ENCODE assay signal across 12 mouse cellular contexts in genomic region chr7:4122783-4123182, GRCm38 (mm10). TPM values are rescaled to one million over a fixed set of nuclear protein-coding genes. Genes with fewer than 3 reads are reported as not detected.
A peak's percentile ranks its signal among the peaks of the same experiment; 100 is the strongest.
DNase-seq lines count a peak whose midpoint lies in the region; ATAC-seq and TF ChIP-seq lines count a peak whose summit lies in the region.
"Had no signal": no experiment of that assay in that cellular context is flagged by ENCODE, and none has a peak within 500 bp of the region (broad histone marks: within the 10 kb centered on the region; RNA-seq: fewer than 3 reads in every experiment).

No protein-coding gene starts in this region.

- TF ChIP-seq CTCF in E14TG2a.4 (conservative IDR thresholded peaks at IDR 0.05; ENCODE audit: low read length), result no peak
- TF ChIP-seq CTCF in forebrain, postnatal 0 days (IDR thresholded peaks at IDR 0.05; ENCODE audit: low read depth), result no peak

- H3K4me2 ChIP-seq in forebrain, postnatal 0 days (ENCODE audit: low read depth), result peak overlapping the region; percentile 58
- H3K4me2 ChIP-seq in midbrain, embryonic 13.5 days (replicated peaks), result peak overlapping the region; percentile 80
- H3K4me2 ChIP-seq: heart, embryonic 12.5 days; limb, embryonic 15.5 days; lung, embryonic 15.5 days had no signal

- DNase-seq in ES-E14 (ENCODE audit: low read depth, low spot score), result no peak
- no peak for DNase-seq in forebrain, postnatal 0 days
- no peak for DNase-seq in thymus, adult 18-20 months
- no peak for DNase-seq in adrenal gland, postnatal 10 days
- DNase-seq: cerebellum, postnatal 36 days; kidney, postnatal 25 days had no signal

- 0 out of 2 replicates have a peak overlapping the region, but pooled peaks have one; percentile 85 for H3K27ac ChIP-seq in ES-E14 (ENCODE audit: insufficient read depth, low read depth, low read length, poor library complexity, severe bottlenecking)
- peak overlapping the region; percentile 86 for H3K27ac ChIP-seq in forebrain, postnatal 0 days (ENCODE audit: low read depth, low read length)
- H3K27ac ChIP-seq in midbrain, embryonic 13.5 days, result peak overlapping the region; percentile 94
- H3K27ac ChIP-seq: limb, embryonic 15.5 days; lung, embryonic 15.5 days had no signal

- in situ Hi-C loops in ES-E14 (cut with MboI; ENCODE audit: low sequenced_read_pairs in 2 of 2, unreplicated experiment in 2 of 2), result no loop called here

- H3K9me3 ChIP-seq in E14TG2a.4 (ENCODE audit: low read length) (no peaks in the 10 kb centered on the region), ES-E14 (ENCODE audit: control insufficient read depth, insufficient read depth, low read depth, low read length) (no peaks in the 10 kb centered on the region)
- no peaks in the 10 kb centered on the region for H3K9me3 ChIP-seq in forebrain, postnatal 0 days (ENCODE audit: low read length)
- H3K9me3 ChIP-seq in midbrain, embryonic 13.5 days, result no peaks in the 10 kb centered on the region
- H3K9me3 ChIP-seq: heart, embryonic 12.5 days; limb, embryonic 15.5 days; lung, embryonic 15.5 days had no signal

- ATAC-seq in forebrain, postnatal 0 days, result no peak
- no peak for ATAC-seq in midbrain, embryonic 13.5 days
- no peak for ATAC-seq in monocyte, adult 5-6 weeks (replicated peaks; ENCODE audit: insufficient number of reproducible peaks, low FRiP score, low TSS enrichment, poor library complexity, severe bottlenecking)

- H3K9ac ChIP-seq in ES-E14 (ENCODE audit: insufficient read depth, low read depth, low read length, poor library complexity, severe bottlenecking), result peak overlapping the region; percentile 63; the same call in 1 of the 2 replicates
- peak overlapping the region; percentile 22; the same call in 1 of the 2 replicates for H3K9ac ChIP-seq in forebrain, postnatal 0 days
- 0 out of 2 replicates have a peak overlapping the region, but pooled peaks have one; percentile 92 for H3K9ac ChIP-seq in midbrain, embryonic 13.5 days (replicated peaks)
- H3K9ac ChIP-seq: heart, embryonic 12.5 days; limb, embryonic 15.5 days; lung, embryonic 15.5 days had no signal

- H3K4me1 ChIP-seq in E14TG2a.4 (replicated peaks; ENCODE audit: low read depth, low read length) (peaks cover 87% of the 10 kb centered on the region), ES-E14 (ENCODE audit: control insufficient read depth in 2 of 2, insufficient read depth in 2 of 2, low read length in 2 of 2, poor library complexity in 1 of 2) (peaks cover 7 to 44% of the 10 kb centered on the region in 2 experiments; a peak in 3 of 4 replicates)
- peaks cover 15% of the 10 kb centered on the region for H3K4me1 ChIP-seq in forebrain, postnatal 0 days (ENCODE audit: insufficient read depth)
- peaks cover 75% of the 10 kb centered on the region for H3K4me1 ChIP-seq in midbrain, embryonic 13.5 days (replicated peaks)

- peak overlapping the region; percentile 75 for H3K4me3 ChIP-seq in E14TG2a.4 (replicated peaks; ENCODE audit: low read length)
- H3K4me3 ChIP-seq in ES-E14 (ENCODE audit: insufficient read depth in 1 of 2, low read depth in 1 of 2, low read length in 2 of 2, poor library complexity in 1 of 2, severe bottlenecking in 1 of 2), result peak overlapping the region; percentile 7 to 10; a peak in 2 of 4 replicates
- H3K4me3 ChIP-seq in forebrain, postnatal 0 days (ENCODE audit: low read depth, low read length), result no peak overlapping the region
- peak overlapping the region; percentile 76; the same call in 1 of the 2 replicates for H3K4me3 ChIP-seq in midbrain, embryonic 13.5 days (replicated peaks)
- H3K4me3 ChIP-seq: heart, embryonic 12.5 days; limb, embryonic 15.5 days; lung, embryonic 15.5 days had no signal

- H3K36me3 ChIP-seq in E14TG2a.4 (ENCODE audit: insufficient read depth, low read length) (peaks cover 12% of the 10 kb centered on the region), ES-E14 (ENCODE audit: control insufficient read depth, insufficient read depth, low read length, poor library complexity, severe bottlenecking) (no peaks in the 10 kb centered on the region; the same call in 1 of the 2 replicates)
- peaks cover 18% of the 10 kb centered on the region; the same call in 1 of the 2 replicates for H3K36me3 ChIP-seq in forebrain, postnatal 0 days (ENCODE audit: insufficient read depth)
- H3K36me3 ChIP-seq in midbrain, embryonic 13.5 days, result peaks cover 23% of the 10 kb centered on the region
- H3K36me3 ChIP-seq: heart, embryonic 12.5 days; limb, embryonic 15.5 days; lung, embryonic 15.5 days had no signal

- 41% methylated on average over 10 of the region's 10 CpGs for WGBS in forebrain, postnatal 0 days
- 75% methylated on average over 10 of the region's 10 CpGs for WGBS in midbrain, embryonic 13.5 days

- H3K27me3 ChIP-seq in E14TG2a.4 (ENCODE audit: insufficient read depth, low read length), result no peaks in the 10 kb centered on the region
- no peaks in the 10 kb centered on the region for H3K27me3 ChIP-seq in forebrain, postnatal 0 days (ENCODE audit: insufficient read depth, low read length)
- no peaks in the 10 kb centered on the region for H3K27me3 ChIP-seq in midbrain, embryonic 13.5 days

TF ChIP-seq in ES-E14, 5 proteins besides CTCF, POLR2A, EP300 and RAD21:
- TF ChIP-seq ZC3H11A (IDR thresholded peaks at IDR 0.05; ENCODE audit: borderline replicate concordance, low read depth, low read length) (no peak), ZNF384 (IDR thresholded peaks at IDR 0.05; ENCODE audit: low read depth, low read length) (no peak), HCFC1 (IDR thresholded peaks at IDR 0.05; ENCODE audit: borderline replicate concordance, insufficient read depth, low read length) (no peak), CHD2 (IDR thresholded peaks at IDR 0.05; ENCODE audit: low read depth, low read length) (no peak), MAFK (IDR thresholded peaks at IDR 0.05; ENCODE audit: insufficient read depth, low read depth, low read length) (no peak)

RNA-seq across cellular contexts. Expression of gene Ttyh1, which starts 3.6 kb away (rescaled TPM):
- total RNA-seq in ES-E14 (2012; rRNA removed), result 11.9 and 21.0 TPM in 2 replicates
- 180 and 204 TPM in 2 replicates for total RNA-seq in forebrain, postnatal 0 days (2014; rRNA removed)
- 90.0 and 160 TPM in 2 replicates for polyA plus RNA-seq in forebrain, postnatal 0 days (2015; fragmentation: Nextera tagmentation; extraction: Ambion mirVana)
- 106 and 124 TPM in 2 replicates for polyA plus RNA-seq in midbrain, embryonic 13.5 days (2015; fragmentation: Nextera tagmentation; extraction: Ambion mirVana)
- not detected in 3 replicates for total RNA-seq in monocyte, adult 5-6 weeks (2017)
- 1 to 10 TPM; 6.4 to 9.1 TPM for total RNA-seq in adrenal gland, postnatal 10 days (2021)

RNA-seq across cellular contexts. Expression of gene Leng8, which starts 14.1 kb away (rescaled TPM):
- 77.2 and 115 TPM in 2 replicates for total RNA-seq in ES-E14 (2012; rRNA removed)
- 124 and 174 TPM in 2 replicates for total RNA-seq in forebrain, postnatal 0 days (2014; rRNA removed)
- polyA plus RNA-seq in forebrain, postnatal 0 days (2015; fragmentation: Nextera tagmentation; extraction: Ambion mirVana), result 20.5 and 35.8 TPM in 2 replicates
- 84.4 and 97.1 TPM in 2 replicates for polyA plus RNA-seq in midbrain, embryonic 13.5 days (2015; fragmentation: Nextera tagmentation; extraction: Ambion mirVana)
- total RNA-seq in monocyte, adult 5-6 weeks (2017), result 93.7 to 137 TPM (median 95.1 TPM) in 3 replicates
- 100 to 1,000 TPM in 1 of 2 experiments, 10 to 100 TPM in 1; 66.0 to 134 TPM for total RNA-seq in adrenal gland, postnatal 10 days (2021)

RNA-seq across cellular contexts. Expression of gene Leng9, which starts 27.4 kb away (rescaled TPM):
- total RNA-seq in ES-E14 (2012; rRNA removed), result 0.79 and 1.0 TPM in 2 replicates
- 5.1 and 5.5 TPM in 2 replicates for total RNA-seq in forebrain, postnatal 0 days (2014; rRNA removed)
- 4.4 and 4.8 TPM in 2 replicates for polyA plus RNA-seq in forebrain, postnatal 0 days (2015; fragmentation: Nextera tagmentation; extraction: Ambion mirVana)
- 4.0 and 4.4 TPM in 2 replicates for polyA plus RNA-seq in midbrain, embryonic 13.5 days (2015; fragmentation: Nextera tagmentation; extraction: Ambion mirVana)
- 26.4 to 29.4 TPM (median 28.3 TPM) in 3 replicates for total RNA-seq in monocyte, adult 5-6 weeks (2017)
- 1 to 10 TPM; 5.5 to 9.8 TPM for total RNA-seq in adrenal gland, postnatal 10 days (2021)

RNA-seq across cellular contexts. Expression of gene Cdc42ep5, which starts 41.9 kb away (rescaled TPM):
- total RNA-seq in ES-E14 (2012; rRNA removed), result 13.3 and 17.2 TPM in 2 replicates
- 3.5 and 4.0 TPM in 2 replicates for total RNA-seq in forebrain, postnatal 0 days (2014; rRNA removed)
- 6.7 and 6.9 TPM in 2 replicates for polyA plus RNA-seq in forebrain, postnatal 0 days (2015; fragmentation: Nextera tagmentation; extraction: Ambion mirVana)
- polyA plus RNA-seq in midbrain, embryonic 13.5 days (2015; fragmentation: Nextera tagmentation; extraction: Ambion mirVana), result 5.1 and 5.2 TPM in 2 replicates
- 2.7 TPM in 1 of 3 replicates, not detected in the others for total RNA-seq in monocyte, adult 5-6 weeks (2017)
- 10 to 100 TPM; 24.8 to 25.3 TPM for total RNA-seq in adrenal gland, postnatal 10 days (2021)

RNA-seq across cellular contexts. Expression of gene Lair1, which starts 59.8 kb away (rescaled TPM):
- total RNA-seq in ES-E14 (2012; rRNA removed), result 0.18 and 0.26 TPM in 2 replicates
- total RNA-seq in forebrain, postnatal 0 days (2014; rRNA removed), result 2.0 and 3.2 TPM in 2 replicates
- 1.3 and 2.2 TPM in 2 replicates for polyA plus RNA-seq in forebrain, postnatal 0 days (2015; fragmentation: Nextera tagmentation; extraction: Ambion mirVana)
- 1.8 and 2.2 TPM in 2 replicates for polyA plus RNA-seq in midbrain, embryonic 13.5 days (2015; fragmentation: Nextera tagmentation; extraction: Ambion mirVana)
- total RNA-seq in monocyte, adult 5-6 weeks (2017), result 201 to 374 TPM (median 334 TPM) in 3 replicates
- 1 to 10 TPM; 1.4 to 2.5 TPM for total RNA-seq in adrenal gland, postnatal 10 days (2021)

Comparison
In these comparisons a context has a peak if more than half of its experiments do, and no peak if none do; other contexts are left out.
1. H3K9ac ChIP-seq: peak in every context shown above with its lines; median percentile 92 in midbrain, embryonic 13.5 days; 63 in ES-E14; 22 in forebrain, postnatal 0 days.